Mouse (Mus musculus) urinary bladder, postnatal 10 days (tissue): ENCODE results near the gene Aurka.

Experiments
- DNase-seq: peaks from one replicate; pipeline ENCODE4 v3.0.0; 2022; ENCODE audit warnings: low spot score

Aurka gene

GRCm38 (mm10) chr2:172370411-172371223 lies at the start of gene Aurka, which contains the start of gene Cstf1:
Gene Aurka (minus strand): TSS chr2:172370535.
Gene Cstf1 (plus strand): TSS chr2:172370681.
- peak; percentile 68 for DNase-seq

- DNase-seq = no peak
Measured at GRCm38 (mm10) chr2:172418208-172418607, 47.9 kb upstream of the Aurka start.

GRCm38 (mm10) chr2:172416876-172417275 lies 46.5 kb upstream of the Aurka start:
- no peak for DNase-seq

- DNase-seq = no peak
Measured at GRCm38 (mm10) chr2:172416218-172416617, 45.9 kb upstream of the Aurka start.

- no peak for DNase-seq
Measured at GRCm38 (mm10) chr2:172413894-172414293, 43.6 kb upstream of the Aurka start.

- no peak for DNase-seq
Measured at GRCm38 (mm10) chr2:172413273-172413672, 42.9 kb upstream of the Aurka start.

GRCm38 (mm10) chr2:172412454-172412853 lies 42.1 kb upstream of the Aurka start:
- no peak for DNase-seq

GRCm38 (mm10) chr2:172411091-172411490 lies 40.8 kb upstream of the Aurka start:
- DNase-seq = no peak

GRCm38 (mm10) chr2:172410686-172411085 lies 40.4 kb upstream of the Aurka start:
- DNase-seq = no peak

- no peak for DNase-seq
Measured at GRCm38 (mm10) chr2:172407499-172407898, 37.2 kb upstream of the Aurka start.

- no peak for DNase-seq
Measured at GRCm38 (mm10) chr2:172406173-172406572, 35.8 kb upstream of the Aurka start.

- DNase-seq = no peak
Measured at GRCm38 (mm10) chr2:172405011-172405410, 34.7 kb upstream of the Aurka start.

- no peak for DNase-seq
Measured at GRCm38 (mm10) chr2:172404239-172404638, 33.9 kb upstream of the Aurka start.

- no peak for DNase-seq
Measured at GRCm38 (mm10) chr2:172401116-172401825, 30.9 kb upstream of the Aurka start.

GRCm38 (mm10) chr2:172399901-172400300 lies 29.6 kb upstream of the Aurka start:
- DNase-seq = no peak

- DNase-seq = no peak
Measured at GRCm38 (mm10) chr2:172395961-172396360, 25.6 kb upstream of the Aurka start.

- DNase-seq = no peak
Measured at GRCm38 (mm10) chr2:172394671-172395070, 24.3 kb upstream of the Aurka start.

GRCm38 (mm10) chr2:172394052-172394392 lies 23.7 kb upstream of the Aurka start:
- DNase-seq = no peak

- no peak for DNase-seq
Measured at GRCm38 (mm10) chr2:172393391-172394051, 23.2 kb upstream of the Aurka start, which contains the start of gene Cass4. Gene Cass4 (plus strand): TSS chr2:172393794.

- no peak for DNase-seq
Measured at GRCm38 (mm10) chr2:172392041-172392521, 21.7 kb upstream of the Aurka start.

- DNase-seq = no peak
Measured at GRCm38 (mm10) chr2:172390341-172390740, 20.0 kb upstream of the Aurka start.

GRCm38 (mm10) chr2:172384715-172385114 lies 14.4 kb upstream of the Aurka start:
- no peak for DNase-seq

GRCm38 (mm10) chr2:172381898-172382297 lies 11.6 kb upstream of the Aurka start:
- DNase-seq = no peak
